Mouse (Mus musculus): Measurements from ENCODE around the gene Rbck1. TPM values are rescaled to one million over a fixed set of nuclear protein-coding genes. Genes with fewer than 3 reads are reported as not detected.
A peak's percentile ranks its signal among the peaks of the same experiment; 100 is the strongest.

The Rbck1 gene
- polyA plus RNA-seq, 1 experiment from 2014 or later: 101 TPM

- DNase-seq (ENCODE audit: low read depth, low spot score) (no peak), ATAC-seq (no peak)
- no peaks in the 10 kb centered on the region for H3K27me3 ChIP-seq
- ChIA-PET POLR2A (interaction anchor here (0.6 to 1.6 kb wide), 2 partner anchors 8 to 64 kb away, joined by 3 to 4 read pairs; no protein-coding TSS in a partner anchor), CTCF (interaction anchor here (1.1 to 3.9 kb wide), 5 partner anchors 11 to 38 kb away, joined by 3 to 20 read pairs (median 7); partner anchors contain the start of gene Rbck1)
- no peak for TF ChIP-seq CTCF (IDR thresholded peaks at IDR 0.05)
- in situ Hi-C loops (cut with MboI; ENCODE audit: low pct_unique_long_range_greater_than_20kb): loop anchor here (5.0 to 25.0 kb wide), 2 partner anchors 238 to 433 kb away; partner anchors contain the start of genes Angpt4 and Srxn1
Observed at GRCm38 (mm10) chr2:152344909-152345308, 12.5 kb upstream of the Rbck1 start.

GRCm38 (mm10) chr2:152344361-152344760 lies 11.9 kb upstream of the Rbck1 start:
- in situ Hi-C loops (cut with MboI; ENCODE audit: low pct_unique_long_range_greater_than_20kb): loop anchor here (25.0 kb wide), 1 partner anchor 432 kb away; the partner anchor contains the start of gene Angpt4
- no peaks in the 10 kb centered on the region for H3K27me3 ChIP-seq
- DNase-seq (ENCODE audit: low read depth, low spot score) (no peak), ATAC-seq (no peak)
- no peak for TF ChIP-seq CTCF (IDR thresholded peaks at IDR 0.05)
- POLR2A ChIA-PET: interaction anchor here (1.1 to 1.6 kb wide), 3 partner anchors 8 to 17 kb away, joined by 3 to 6 read pairs (median 4); no protein-coding TSS in a partner anchor
- CTCF ChIA-PET: interaction anchor here (1.1 to 3.9 kb wide), 8 partner anchors 11 to 241 kb away, joined by 3 to 20 read pairs (median 6); partner anchors contain the start of genes Rbck1 and Tbc1d20

- ChIA-PET POLR2A (interaction anchor here (0.7 to 1.6 kb wide), 6 partner anchors 8 to 49 kb away, joined by 3 to 6 read pairs (median 4); no protein-coding TSS in a partner anchor), CTCF (interaction anchor here (0.6 to 3.9 kb wide), 25 partner anchors 9 to 1605 kb away, joined by 3 to 20 read pairs (median 3); partner anchors contain the start of genes Rbck1 and Tbc1d20)
- no peaks in the 10 kb centered on the region for H3K27me3 ChIP-seq
- peak; percentile 75 for ATAC-seq
- DNase-seq (ENCODE audit: low read depth, low spot score): no peak
- TF ChIP-seq CTCF (IDR thresholded peaks at IDR 0.05): peak; percentile 93
- in situ Hi-C loops (cut with MboI; ENCODE audit: low pct_unique_long_range_greater_than_20kb): loop anchor here (25.0 kb wide), 1 partner anchor 431 kb away; the partner anchor contains the start of gene Angpt4
Observed at GRCm38 (mm10) chr2:152343329-152344213, 11.1 kb upstream of the Rbck1 start, which contains the start of gene Trib3. Gene Trib3 (minus strand): TSS chr2:152344032.

GRCm38 (mm10) chr2:152339631-152340179 lies 7.3 kb upstream of the Rbck1 start:
- TF ChIP-seq CTCF (IDR thresholded peaks at IDR 0.05): no peak
- POLR2A ChIA-PET: interaction anchor here (1.1 kb wide), 1 partner anchor 46 kb away, joined by 3 read pairs; the partner anchor contains the start of gene Tbc1d20
- no peak for ATAC-seq

GRCm38 (mm10) chr2:152338319-152338718 lies 5.9 kb upstream of the Rbck1 start:
- no peaks in the 10 kb centered on the region for H3K27me3 ChIP-seq
- DNase-seq (ENCODE audit: low read depth, low spot score): no peak
- in situ Hi-C loops (cut with MboI; ENCODE audit: low pct_unique_long_range_greater_than_20kb): loop anchor here (25.0 kb wide), 1 partner anchor 426 kb away; the partner anchor contains the start of gene Angpt4
- ATAC-seq: no peak
- ChIA-PET POLR2A (no interaction called here), CTCF (interaction anchor here (1.8 kb wide), 1 partner anchor 25 kb away, joined by 7 read pairs; no protein-coding TSS in a partner anchor)
- TF ChIP-seq CTCF (IDR thresholded peaks at IDR 0.05): no peak

More at GRCm38 (mm10) chr2:152339631-152340179, 7.3 kb upstream of the Rbck1 start:
- no peak for DNase-seq (ENCODE audit: low read depth, low spot score)
- in situ Hi-C loops (cut with MboI; ENCODE audit: low pct_unique_long_range_greater_than_20kb): loop anchor here (25.0 kb wide), 1 partner anchor 427 kb away; the partner anchor contains the start of gene Angpt4
- no peaks in the 10 kb centered on the region for H3K27me3 ChIP-seq
- CTCF ChIA-PET: interaction anchor here (1.8 kb wide), 1 partner anchor 24 kb away, joined by 7 read pairs; no protein-coding TSS in a partner anchor

- CTCF ChIA-PET: interaction anchor here (1.3 to 1.8 kb wide), 2 partner anchors 26 to 87 kb away, joined by 3 to 7 read pairs; no protein-coding TSS in a partner anchor
- H3K27me3 ChIP-seq: no peaks in the 10 kb centered on the region
- POLR2A ChIA-PET: no interaction called here
- ATAC-seq (no peak), DNase-seq (ENCODE audit: low read depth, low spot score) (no peak)
- in situ Hi-C loops (cut with MboI; ENCODE audit: low pct_unique_long_range_greater_than_20kb): loop anchor here (25.0 kb wide), 1 partner anchor 425 kb away; the partner anchor contains the start of gene Angpt4
- TF ChIP-seq CTCF (IDR thresholded peaks at IDR 0.05): no peak
Observed at GRCm38 (mm10) chr2:152337591-152338212, 5.2 kb upstream of the Rbck1 start.

GRCm38 (mm10) chr2:152336856-152337255 lies 4.4 kb upstream of the Rbck1 start:
- CTCF ChIA-PET: interaction anchor here (1.3 kb wide), 1 partner anchor 86 kb away, joined by 3 read pairs; no protein-coding TSS in a partner anchor
- in situ Hi-C loops (cut with MboI; ENCODE audit: low pct_unique_long_range_greater_than_20kb): loop anchor here (25.0 kb wide), 1 partner anchor 425 kb away; the partner anchor contains the start of gene Angpt4
- H3K27me3 ChIP-seq: no peaks in the 10 kb centered on the region
- DNase-seq (ENCODE audit: low read depth, low spot score) (no peak), ATAC-seq (no peak)
- no peak for TF ChIP-seq CTCF (IDR thresholded peaks at IDR 0.05)
- POLR2A ChIA-PET: no interaction called here

- CTCF ChIA-PET: interaction anchor here (1.1 to 1.5 kb wide), 2 partner anchors 8 to 28 kb away, joined by 4 read pairs; partner anchors contain the start of gene Trib3
- no peaks in the 10 kb centered on the region for H3K27me3 ChIP-seq
- no peak for TF ChIP-seq CTCF (IDR thresholded peaks at IDR 0.05)
- POLR2A ChIA-PET: no interaction called here
- DNase-seq (ENCODE audit: low read depth, low spot score): no peak
- in situ Hi-C loops (cut with MboI; ENCODE audit: low pct_unique_long_range_greater_than_20kb): loop anchor here (25.0 kb wide), 1 partner anchor 423 kb away; the partner anchor contains the start of gene Angpt4
- ATAC-seq: no peak
Observed at GRCm38 (mm10) chr2:152335289-152335820, 2.9 kb upstream of the Rbck1 start.

Measured in Patski (cell line).